Mouse (Mus musculus) splenic B cell, adult 2 months (primary cell): ENCODE results near the gene Olfr555.
"Not testable (repeated sequence)": the region's sequence is repeated elsewhere in the genome, so short reads cannot be mapped to it uniquely, and the experiment has no call there.

Experiments used
- DNase-seq: peaks from one replicate; pipeline ENCODE4 v3.0.0-alpha.2; 2011; ENCODE audit warnings: low read depth, low spot score
- H3K27me3 ChIP-seq: 2 replicates; pipeline ENCODE4 v1.6.1; 2012; ENCODE audit warnings: mild to moderate bottlenecking, low read length, moderate library complexity, mixed read lengths; ENCODE audit not compliant: control insufficient read depth, poor library complexity, insufficient read depth, severe bottlenecking
- H3K36me3 ChIP-seq: 2 replicates; pipeline ENCODE4 v1.6.1; 2012; ENCODE audit warnings: mild to moderate bottlenecking, low read length, moderate library complexity, mixed read lengths; ENCODE audit not compliant: control insufficient read depth, poor library complexity, insufficient read depth, severe bottlenecking

The Olfr555 gene

GRCm38 (mm10) chr7:102658523-102658922, at the start of gene Olfr555:
Gene Olfr555, plus strand, starts transcription at chr7:102658823.
- no peak for DNase-seq
- Histone ChIP-seq H3K36me3 (no peaks in the 10 kb centered on the region), H3K27me3 (no peaks in the 10 kb centered on the region)

GRCm38 (mm10) chr7:102618118-102618517, 40.5 kb upstream of the Olfr555 start, which contains the start of gene Olfr553:
Gene Olfr553, minus strand, starts transcription at chr7:102618218.
- Histone ChIP-seq H3K27me3 (no peaks in the 10 kb centered on the region; the same call in 1 of the 2 replicates), H3K36me3 (no peaks in the 10 kb centered on the region)
- no peak for DNase-seq

GRCm38 (mm10) chr7:102619608-102620007, 39.0 kb upstream of the Olfr555 start:
- DNase-seq = peak; percentile 8
- no peaks in the 10 kb centered on the region for H3K36me3 ChIP-seq
- no peaks in the 10 kb centered on the region; the same call in 1 of the 2 replicates for H3K27me3 ChIP-seq

- DNase-seq, H3K36me3 ChIP-seq, H3K27me3 ChIP-seq: not testable (repeated sequence)
Measured at GRCm38 (mm10) chr7:102620368-102620767, 38.3 kb upstream of the Olfr555 start.

GRCm38 (mm10) chr7:102636665-102637064, 22.0 kb upstream of the Olfr555 start:
- DNase-seq = peak; percentile 84
- no peaks in the 10 kb centered on the region for H3K36me3 ChIP-seq
- H3K27me3 ChIP-seq = no peaks in the 10 kb centered on the region

- DNase-seq = no peak
- Histone ChIP-seq H3K27me3 (no peaks in the 10 kb centered on the region), H3K36me3 (no peaks in the 10 kb centered on the region)
Measured at GRCm38 (mm10) chr7:102638132-102638531, 20.5 kb upstream of the Olfr555 start, which contains the start of gene Olfr554. Gene Olfr554, plus strand, starts transcription at chr7:102638432.

GRCm38 (mm10) chr7:102644945-102645344, 13.7 kb upstream of the Olfr555 start:
- not testable (repeated sequence) for DNase-seq, H3K36me3 ChIP-seq

GRCm38 (mm10) chr7:102664599-102664998, 6.0 kb downstream of the Olfr555 start, which contains the start of gene Olfr556:
Gene Olfr556, plus strand, starts transcription at chr7:102664899.
- no peak for DNase-seq
- H3K27me3 ChIP-seq = no peaks in the 10 kb centered on the region
- no peaks in the 10 kb centered on the region for H3K36me3 ChIP-seq

More at GRCm38 (mm10) chr7:102644945-102645344, 13.7 kb upstream of the Olfr555 start:
- H3K27me3 ChIP-seq = not testable (repeated sequence)

- Histone ChIP-seq H3K36me3 (no peaks in the 10 kb centered on the region), H3K27me3 (no peaks in the 10 kb centered on the region)
- DNase-seq = peak; percentile 11
Measured at GRCm38 (mm10) chr7:102665378-102665777, 6.8 kb downstream of the Olfr555 start.

GRCm38 (mm10) chr7:102676225-102676624, 17.6 kb downstream of the Olfr555 start:
- DNase-seq = no peak
- H3K36me3 ChIP-seq = peaks cover 1% of the 10 kb centered on the region; the same call in 1 of the 2 replicates
- no peaks in the 10 kb centered on the region for H3K27me3 ChIP-seq

- no peak for DNase-seq
- peaks cover 1% of the 10 kb centered on the region; the same call in 1 of the 2 replicates for H3K36me3 ChIP-seq
- H3K27me3 ChIP-seq = no peaks in the 10 kb centered on the region
Measured at GRCm38 (mm10) chr7:102681916-102682315, 23.3 kb downstream of the Olfr555 start.

- H3K27me3 ChIP-seq = no peaks in the 10 kb centered on the region
- DNase-seq = peak; percentile 90
Measured at GRCm38 (mm10) chr7:102686944-102687501, 28.4 kb downstream of the Olfr555 start, which contains the start of gene Trim68. Gene Trim68, minus strand, starts transcription at chr7:102687327.

GRCm38 (mm10) chr7:102695358-102696125, 36.9 kb downstream of the Olfr555 start, which contains the start of gene Olfr557:
Gene Olfr557, plus strand, starts transcription at chr7:102695910.
- Histone ChIP-seq H3K36me3 (no peaks in the 10 kb centered on the region), H3K27me3 (no peaks in the 10 kb centered on the region)
- peak; percentile 71 for DNase-seq

More at GRCm38 (mm10) chr7:102686944-102687501, 28.4 kb downstream of the Olfr555 start, which contains the start of gene Trim68:
- H3K36me3 ChIP-seq = no peaks in the 10 kb centered on the region

- no peaks in the 10 kb centered on the region for H3K36me3 ChIP-seq
- no peaks in the 10 kb centered on the region for H3K27me3 ChIP-seq
- DNase-seq = no peak
Measured at GRCm38 (mm10) chr7:102698461-102698860, 39.8 kb downstream of the Olfr555 start.

GRCm38 (mm10) chr7:102701915-102702314, 43.3 kb downstream of the Olfr555 start, which contains the start of gene Olfr558:
Gene Olfr558, plus strand, starts transcription at chr7:102702215.
- DNase-seq = no peak
- Histone ChIP-seq H3K27me3 (no peaks in the 10 kb centered on the region), H3K36me3 (no peaks in the 10 kb centered on the region)
